Mouse (Mus musculus) frontal cortex, adult 2 months (tissue): ENCODE data around the gene Actb. TPM values are rescaled to one million over a fixed set of nuclear protein-coding genes. Genes with fewer than 3 reads are reported as not detected.

ENCODE experiments used
- DNase-seq, 2 experiments: peaks; one replicate each; pipeline ENCODE4 v3.0.0; 2022; ENCODE audit warnings: low spot score in 1 of 2; ENCODE audit errors: extremely low spot score in 1 of 2
- polyA plus RNA-seq: library from polyadenylated mRNA; depleted of rRNA; stranded (reverse); fragments of >200 nt; gene quantifications from 2 replicates; pipeline ENCODE4 v1.2.3, GENCODE M21; 2012; rRNA removed

Gene Actb
- polyA plus RNA-seq, 1 experiment: 2,513 TPM

GRCm38 (mm10) chr5:142879318-142880175, 27.0 kb downstream of the Actb start:
- peak; percentile 66 to 91 for DNase-seq

- peak in 1 of 2 experiments; percentile 81 for DNase-seq
Measured at GRCm38 (mm10) chr5:142878570-142878969, 28.0 kb downstream of the Actb start.

- DNase-seq: peak; percentile 81 to 93
Measured at GRCm38 (mm10) chr5:142877337-142878280, 28.9 kb downstream of the Actb start.

- DNase-seq: no peak
Measured at GRCm38 (mm10) chr5:142876896-142877295, 29.7 kb downstream of the Actb start.

- no peak for DNase-seq
Measured at GRCm38 (mm10) chr5:142875513-142875905, 31.0 kb downstream of the Actb start.

- DNase-seq: no peak
Measured at GRCm38 (mm10) chr5:142874791-142875512, 31.6 kb downstream of the Actb start.

DNA sequence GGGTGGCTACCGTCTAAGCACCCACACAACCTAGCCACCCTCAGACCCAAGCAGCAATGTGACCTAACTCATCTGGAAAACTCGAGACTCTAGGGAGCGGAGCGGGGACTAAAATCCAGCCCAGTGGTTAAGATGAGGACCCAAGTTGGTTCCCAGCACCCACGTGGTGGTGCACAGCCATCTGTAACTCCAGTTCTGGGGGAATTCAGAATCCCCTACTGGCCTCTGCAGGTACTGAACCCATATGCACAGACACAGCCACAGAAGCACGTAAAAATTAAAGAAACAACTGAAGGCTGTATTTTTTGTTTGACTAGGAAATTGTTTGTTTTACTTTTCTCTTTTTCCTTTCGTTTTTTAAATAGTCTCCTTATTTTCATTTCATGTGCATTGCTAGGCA, 32.8 kb downstream of the Actb start:
- DNase-seq: no peak

- no peak for DNase-seq
Measured at GRCm38 (mm10) chr5:142871765-142872164, 34.8 kb downstream of the Actb start.

- DNase-seq: peak; percentile 24 to 50
Measured at GRCm38 (mm10) chr5:142869463-142869862, 37.1 kb downstream of the Actb start.

- peak; percentile 35 to 84 for DNase-seq
Measured at GRCm38 (mm10) chr5:142857763-142858229, 48.8 kb downstream of the Actb start.

GRCm38 (mm10) chr5:142856408-142856807, 50.1 kb downstream of the Actb start:
- DNase-seq: no peak

GRCm38 (mm10) chr5:142854877-142855276, 51.7 kb downstream of the Actb start:
- peak in 1 of 2 experiments; percentile 55 for DNase-seq

DNA sequence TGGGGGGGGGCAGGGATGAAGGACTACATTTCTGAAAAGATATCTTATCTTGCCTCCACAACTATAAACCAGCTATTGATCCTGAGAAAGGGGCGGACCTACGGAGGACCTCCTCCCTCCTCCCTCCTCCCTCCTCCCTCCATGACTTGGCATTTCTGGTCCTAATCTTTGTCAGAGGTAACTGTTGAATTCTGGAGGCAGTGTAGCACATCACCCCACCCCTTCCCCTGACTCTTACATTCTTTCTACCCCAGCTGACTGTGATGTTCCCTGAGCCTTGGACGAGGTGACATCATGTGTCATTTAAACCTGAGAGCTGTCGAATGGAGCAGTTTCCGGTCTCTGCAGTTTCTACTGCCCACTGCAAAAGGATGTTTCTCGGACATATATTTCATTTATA, 53.0 kb downstream of the Actb start:
- no peak for DNase-seq

Other genes starting within 250 kb of the Actb start
- 14.6 and 19.2 TPM in 2 replicates for gene Slc29a4, start 214.2 kb downstream of the Actb start, polyA plus RNA-seq
- 38.1 and 38.2 TPM in 2 replicates for gene Tnrc18, start 89.1 kb downstream of the Actb start, polyA plus RNA-seq
- gene Fbxl18, start 11.3 kb downstream of the Actb start, polyA plus RNA-seq: 20.2 and 22.4 TPM in 2 replicates
- gene Fscn1, start 53.6 kb upstream of the Actb start, polyA plus RNA-seq: 304 and 315 TPM in 2 replicates
- 29.7 and 33.4 TPM in 2 replicates for gene Rnf216, start 206.2 kb upstream of the Actb start, polyA plus RNA-seq
- gene Olfr718-ps1, start 240.8 kb upstream of the Actb start, polyA plus RNA-seq: 0.08 TPM in 1 of 2 replicates, not detected in the other